Mouse (Mus musculus): ENCODE data around the gene Acer3. TPM values are rescaled to one million over a fixed set of nuclear protein-coding genes. Genes with fewer than 3 reads are reported as not detected.

Acer3 gene
- polyA plus RNA-seq, 1 experiment: 4.2 TPM

GRCm38 (mm10) chr7:98236686-98237359 lies 84.2 kb downstream of the Acer3 start:
- Histone ChIP-seq H3K36me3 (ENCODE audit: control insufficient read depth, insufficient read depth, low read length) (peaks cover 5% of the 10 kb centered on the region), H3K4me3 (ENCODE audit: low read depth, low read length) (no peak overlapping the region), H3K27ac (ENCODE audit: insufficient read depth, low read depth, low read length) (no peak overlapping the region), H3K4me1 (ENCODE audit: control insufficient read depth, insufficient read depth, insufficient read length, low read length) (no peaks in the 10 kb centered on the region), H3K27me3 (ENCODE audit: control insufficient read depth, insufficient read depth, low read length) (no peaks in the 10 kb centered on the region)
- TF ChIP-seq POLR2A (IDR thresholded peaks at IDR 0.05; ENCODE audit: low read depth, low read length): no peak
- TF ChIP-seq CTCF (IDR thresholded peaks at IDR 0.05; ENCODE audit: extremely low read depth, insufficient read length, insufficient replicate concordance, low read depth, low read length): no peak
- 75% methylated on average over 3 of the region's 3 CpGs for WGBS

- TF ChIP-seq CTCF (IDR thresholded peaks at IDR 0.05; ENCODE audit: extremely low read depth, insufficient read length, insufficient replicate concordance, low read depth, low read length): no peak
- no peak for TF ChIP-seq POLR2A (IDR thresholded peaks at IDR 0.05; ENCODE audit: low read depth, low read length)
- Histone ChIP-seq H3K4me1 (ENCODE audit: control insufficient read depth, insufficient read depth, insufficient read length, low read length) (no peaks in the 10 kb centered on the region), H3K27ac (ENCODE audit: insufficient read depth, low read depth, low read length) (no peak overlapping the region), H3K36me3 (ENCODE audit: control insufficient read depth, insufficient read depth, low read length) (peaks cover 7% of the 10 kb centered on the region), H3K4me3 (ENCODE audit: low read depth, low read length) (no peak overlapping the region), H3K27me3 (ENCODE audit: control insufficient read depth, insufficient read depth, low read length) (no peaks in the 10 kb centered on the region)
- 91% methylated on average over 4 of the region's 4 CpGs for WGBS
These were observed 97.2 kb downstream of the Acer3 start for GRCm38 (mm10) chr7:98223796-98224195.

- Histone ChIP-seq H3K4me3 (ENCODE audit: low read depth, low read length) (no peak overlapping the region), H3K27me3 (ENCODE audit: control insufficient read depth, insufficient read depth, low read length) (no peaks in the 10 kb centered on the region), H3K36me3 (ENCODE audit: control insufficient read depth, insufficient read depth, low read length) (peaks cover 4% of the 10 kb centered on the region; the same call in 1 of the 2 replicates), H3K4me1 (ENCODE audit: control insufficient read depth, insufficient read depth, insufficient read length, low read length) (no peaks in the 10 kb centered on the region), H3K27ac (ENCODE audit: insufficient read depth, low read depth, low read length) (no peak overlapping the region)
- no peak for TF ChIP-seq CTCF (IDR thresholded peaks at IDR 0.05; ENCODE audit: extremely low read depth, insufficient read length, insufficient replicate concordance, low read depth, low read length)
- TF ChIP-seq POLR2A (IDR thresholded peaks at IDR 0.05; ENCODE audit: low read depth, low read length): no peak
These were observed 104.3 kb downstream of the Acer3 start for GRCm38 (mm10) chr7:98216713-98217112.

- H3K27ac ChIP-seq (ENCODE audit: insufficient read depth, low read depth, low read length): no peak overlapping the region
- TF ChIP-seq POLR2A (IDR thresholded peaks at IDR 0.05; ENCODE audit: low read depth, low read length) (no peak), CTCF (IDR thresholded peaks at IDR 0.05; ENCODE audit: extremely low read depth, insufficient read length, insufficient replicate concordance, low read depth, low read length) (no peak)
- no peaks in the 10 kb centered on the region for H3K36me3 ChIP-seq (ENCODE audit: control insufficient read depth, insufficient read depth, low read length)
- 27% methylated on average over 4 of the region's 4 CpGs for WGBS
- peaks cover 10% of the 10 kb centered on the region; the same call in 1 of the 2 replicates for H3K4me1 ChIP-seq (ENCODE audit: control insufficient read depth, insufficient read depth, insufficient read length, low read length)
- no peaks in the 10 kb centered on the region for H3K27me3 ChIP-seq (ENCODE audit: control insufficient read depth, insufficient read depth, low read length)
- no peak overlapping the region for H3K4me3 ChIP-seq (ENCODE audit: low read depth, low read length)
These were observed 118.1 kb downstream of the Acer3 start for GRCm38 (mm10) chr7:98202946-98203345.

- 42% methylated on average over 5 of the region's 5 CpGs for WGBS
- Histone ChIP-seq H3K4me1 (ENCODE audit: control insufficient read depth, insufficient read depth, insufficient read length, low read length) (peaks cover 8% of the 10 kb centered on the region; the same call in 1 of the 2 replicates), H3K27ac (ENCODE audit: insufficient read depth, low read depth, low read length) (0 out of 2 replicates have a peak overlapping the region, but pooled peaks have one; percentile 27), H3K27me3 (ENCODE audit: control insufficient read depth, insufficient read depth, low read length) (no peaks in the 10 kb centered on the region), H3K4me3 (ENCODE audit: low read depth, low read length) (no peak overlapping the region), H3K36me3 (ENCODE audit: control insufficient read depth, insufficient read depth, low read length) (no peaks in the 10 kb centered on the region)
- TF ChIP-seq POLR2A (IDR thresholded peaks at IDR 0.05; ENCODE audit: low read depth, low read length) (no peak), CTCF (IDR thresholded peaks at IDR 0.05; ENCODE audit: extremely low read depth, insufficient read length, insufficient replicate concordance, low read depth, low read length) (no peak)
These were observed 119.4 kb downstream of the Acer3 start for GRCm38 (mm10) chr7:98201493-98202028.

- no peak overlapping the region for H3K4me3 ChIP-seq (ENCODE audit: low read depth, low read length)
- H3K36me3 ChIP-seq (ENCODE audit: control insufficient read depth, insufficient read depth, low read length): no peaks in the 10 kb centered on the region
- WGBS: 95% methylated on average over 3 of the region's 3 CpGs
- no peaks in the 10 kb centered on the region for H3K27me3 ChIP-seq (ENCODE audit: control insufficient read depth, insufficient read depth, low read length)
- no peak overlapping the region for H3K27ac ChIP-seq (ENCODE audit: insufficient read depth, low read depth, low read length)
- TF ChIP-seq CTCF (IDR thresholded peaks at IDR 0.05; ENCODE audit: extremely low read depth, insufficient read length, insufficient replicate concordance, low read depth, low read length) (no peak), POLR2A (IDR thresholded peaks at IDR 0.05; ENCODE audit: low read depth, low read length) (no peak)
- H3K4me1 ChIP-seq (ENCODE audit: control insufficient read depth, insufficient read depth, insufficient read length, low read length): peaks cover 14% of the 10 kb centered on the region; the same call in 1 of the 2 replicates
These were observed 120.6 kb downstream of the Acer3 start for GRCm38 (mm10) chr7:98200396-98200795.

GRCm38 (mm10) chr7:98199381-98199780 lies 121.6 kb downstream of the Acer3 start, which contains the start of gene B3gnt6:
Gene B3gnt6 (minus strand): TSS chr7:98199481.
- Histone ChIP-seq H3K4me1 (ENCODE audit: control insufficient read depth, insufficient read depth, insufficient read length, low read length) (peaks cover 20% of the 10 kb centered on the region), H3K27ac (ENCODE audit: insufficient read depth, low read depth, low read length) (no peak within 1 kb of the TSS), H3K4me3 (ENCODE audit: low read depth, low read length) (no peak within 1 kb of the TSS), H3K27me3 (ENCODE audit: control insufficient read depth, insufficient read depth, low read length) (no peaks in the 10 kb centered on the region), H3K36me3 (ENCODE audit: control insufficient read depth, insufficient read depth, low read length) (no peaks in the 10 kb centered on the region)
- 94% methylated on average over 4 of the region's 4 CpGs for WGBS
- no peak for TF ChIP-seq CTCF (IDR thresholded peaks at IDR 0.05; ENCODE audit: extremely low read depth, insufficient read length, insufficient replicate concordance, low read depth, low read length)
- TF ChIP-seq POLR2A (IDR thresholded peaks at IDR 0.05; ENCODE audit: low read depth, low read length): no peak

All from small intestine, adult 2 months (tissue).